Mouse (Mus musculus) E14TG2a.4 (cell line): ENCODE measurements around the gene C2.

Source experiments
- CTCF ChIP-seq: conservative IDR thresholded peaks from 2 replicates; pipeline ENCODE4 v1.5.1; 2014; ENCODE audit warnings: low read length
- NANOG ChIP-seq: IDR thresholded peaks from 2 replicates; pipeline ENCODE4 v1.6.1; 2014; ENCODE audit warnings: borderline replicate concordance, low read length, mixed read lengths

GRCm38 (mm10) chr17:34847192-34847591, 50.9 kb downstream of the C2 start:
- TF ChIP-seq CTCF (no peak), NANOG (no peak)
